Mouse (Mus musculus) lung, adult 2 months (tissue): ENCODE measurements around the gene Slc36a3. TPM values are rescaled to one million over a fixed set of nuclear protein-coding genes. Genes with fewer than 3 reads are reported as not detected.
A peak's percentile ranks its signal among the peaks of the same experiment; 100 is the strongest.

Source experiments
- DNase-seq: peaks from one replicate; pipeline ENCODE4 v3.0.0; 2022
- H3K4me1 ChIP-seq: fragments of 200-500 bp; 2 replicates; pipeline ENCODE4 v1.6.1; 2011; ENCODE audit warnings: low read length; ENCODE audit not compliant: control insufficient read depth, insufficient read depth
- H3K4me3 ChIP-seq: fragments of 200-500 bp; replicated peaks from 2 replicates; pipeline ENCODE3; 2011; ENCODE audit warnings: low read depth, mild to moderate bottlenecking, control low read depth, low read length; ENCODE audit errors: extremely low read depth
- CTCF ChIP-seq: fragments of 200-500 bp; IDR thresholded peaks from 2 replicates; pipeline ENCODE4 v1.5.1; 2011; ENCODE audit warnings: mild to moderate bottlenecking, low read length, control low read depth; ENCODE audit not compliant: insufficient read depth
- POLR2A ChIP-seq: fragments of 200-500 bp; IDR thresholded peaks from 2 replicates; pipeline ENCODE4 v1.6.1; 2011; ENCODE audit warnings: low read depth, mild to moderate bottlenecking, control low read depth, low read length, borderline replicate concordance; ENCODE audit errors: extremely low read depth
- WGBS: fragments of 180-500 bp; shearing (Covaris S2); methylation state at CpG from one replicate; pipeline ENCODE4 v1.1.7; 2018; 5-methylcytosine and 5-hydroxymethylcytosine counted together
- polyA plus RNA-seq: library from polyadenylated mRNA; depleted of rRNA; stranded (reverse); fragments of >200 nt; gene quantifications from 2 replicates; pipeline ENCODE4 v1.2.3, GENCODE M21; 2012

Gene Slc36a3
- polyA plus RNA-seq, 1 experiment, result 0.22 TPM

DNA sequence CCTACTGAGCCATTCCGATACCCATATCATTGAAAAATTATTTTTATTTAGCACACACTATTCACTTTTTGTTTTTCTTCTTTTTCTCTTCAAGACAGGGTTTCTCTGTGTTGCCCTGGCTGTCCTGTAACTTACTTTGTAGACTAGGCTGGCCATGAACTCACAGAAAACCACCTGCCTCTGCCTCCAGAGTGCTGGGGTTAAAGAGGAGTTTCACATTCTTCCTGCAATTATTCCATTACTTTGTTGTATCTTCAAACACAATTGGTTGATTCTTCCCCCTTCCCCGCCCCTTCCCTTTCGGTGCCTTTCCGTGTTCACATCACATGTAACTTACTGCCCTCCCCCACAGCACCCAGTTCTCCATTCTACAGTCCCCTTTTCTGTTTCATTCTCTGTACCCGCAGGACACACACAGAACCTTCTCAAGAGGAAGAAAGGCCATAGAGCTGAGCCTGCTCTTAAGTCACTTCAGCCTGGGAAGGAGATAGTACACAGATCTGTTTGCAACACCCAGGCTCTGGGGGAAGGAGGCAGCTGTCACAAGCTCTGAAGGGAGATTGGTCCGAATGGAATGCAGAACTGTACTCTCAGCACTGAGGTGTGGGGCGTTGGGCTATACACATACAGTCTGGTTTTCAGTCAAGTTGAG, 38.2 kb downstream of the Slc36a3 start:
- WGBS, result 43% methylated on average over 7 of the region's 7 CpGs
- no peak for TF ChIP-seq POLR2A
- Histone ChIP-seq H3K4me3 (no peak overlapping the region), H3K4me1 (no peaks in the 10 kb centered on the region)
- no peak for DNase-seq

DNA sequence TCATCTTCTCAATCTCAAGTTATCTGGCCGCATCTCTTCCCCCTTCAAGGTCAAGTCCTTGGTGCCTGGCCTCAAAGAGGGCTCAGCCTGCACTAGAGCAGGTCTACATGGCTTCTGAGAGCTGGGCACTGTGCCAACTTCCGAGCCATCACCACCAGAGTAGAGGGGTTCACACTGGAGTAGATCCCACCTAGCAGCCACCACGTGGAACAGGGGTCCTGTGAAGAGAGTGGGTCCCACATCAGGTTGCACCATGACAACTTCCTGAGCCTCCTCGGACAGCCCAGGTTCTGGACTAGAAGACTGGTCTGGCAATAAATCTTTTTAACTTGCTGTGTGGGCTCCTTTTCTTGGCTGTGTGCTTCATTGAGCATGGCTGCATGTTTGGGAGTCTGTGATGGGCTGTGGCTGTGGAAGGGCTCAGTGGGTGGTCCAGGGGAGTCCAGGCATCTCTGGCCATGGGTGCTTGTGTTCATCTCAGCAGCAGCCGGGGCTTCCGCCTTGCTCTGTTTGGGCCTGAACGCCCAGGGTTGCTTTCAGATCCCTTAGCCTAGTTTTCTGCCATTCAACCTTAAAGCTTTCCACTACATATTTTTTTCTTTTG, 40.8 kb downstream of the Slc36a3 start:
- DNase-seq, result no peak
- TF ChIP-seq CTCF (no peak), POLR2A (no peak)
- Histone ChIP-seq H3K4me1 (no peaks in the 10 kb centered on the region), H3K4me3 (no peak overlapping the region)
- WGBS, result 65% methylated on average over 7 of the region's 7 CpGs

DNA sequence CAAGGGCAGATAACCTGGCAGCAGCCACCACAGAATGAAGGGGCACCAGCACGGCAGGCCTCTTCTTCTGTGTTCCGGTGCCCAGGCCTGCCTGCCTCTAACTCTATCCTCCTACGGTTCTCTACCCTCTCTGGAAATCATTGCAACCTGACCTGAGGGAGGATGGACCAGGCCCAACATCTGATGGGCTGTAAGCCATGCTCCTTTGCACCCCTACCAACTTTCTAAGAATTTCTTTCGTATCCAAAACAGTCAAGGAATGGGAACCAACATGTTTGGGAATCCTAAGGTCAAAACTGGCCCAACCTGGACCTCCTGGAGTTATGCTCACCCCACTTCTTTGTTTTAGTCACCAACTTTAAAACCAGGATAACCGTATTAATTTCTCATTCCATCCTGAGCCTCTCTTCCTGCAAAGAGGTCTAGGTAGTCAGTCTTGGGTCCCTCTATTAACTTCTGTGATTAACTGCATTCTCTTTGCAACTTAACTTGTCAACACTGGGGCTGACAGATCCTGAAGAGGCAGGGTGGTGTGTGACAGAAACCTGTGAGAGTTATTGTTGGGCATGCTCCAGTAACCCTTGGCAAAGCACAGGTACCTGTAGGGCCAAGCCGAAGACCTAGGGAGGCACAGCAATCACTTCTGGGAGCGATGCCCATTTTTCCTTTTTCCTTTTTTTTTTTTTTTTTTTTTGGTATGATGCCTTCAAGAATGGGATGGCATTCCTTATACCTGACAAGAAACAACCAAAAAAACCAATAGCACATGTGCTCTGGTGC, 41.8 kb downstream of the Slc36a3 start:
- DNase-seq, result no peak
- 88% methylated on average over 7 of the region's 7 CpGs for WGBS

DNA sequence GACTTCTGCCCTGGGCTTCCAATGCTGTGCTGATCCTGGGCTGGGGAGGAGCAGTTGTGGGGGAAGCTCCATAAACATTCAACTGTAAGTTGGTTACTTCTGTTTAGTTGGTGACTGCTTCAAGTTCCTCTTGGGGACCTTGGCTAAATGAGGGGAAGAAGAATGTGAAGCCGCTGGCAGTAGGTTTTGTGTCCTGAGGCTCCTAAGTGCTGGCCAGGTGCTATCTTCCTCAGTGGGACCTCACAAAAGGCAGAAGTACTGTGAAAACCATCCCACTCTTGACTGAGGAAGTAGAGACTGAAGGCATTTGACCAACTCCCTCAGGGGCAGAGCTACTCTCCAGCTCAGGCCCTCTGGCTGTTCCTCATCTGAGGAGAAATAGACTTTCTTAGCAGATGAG, 44.9 kb downstream of the Slc36a3 start:
- 81% methylated on average over 1 of the region's 1 CpGs for WGBS
- TF ChIP-seq CTCF (no peak), POLR2A (no peak)
- Histone ChIP-seq H3K4me1 (no peaks in the 10 kb centered on the region), H3K4me3 (no peak overlapping the region)
- no peak for DNase-seq

More for the DNA sequence above, 41.8 kb downstream of the Slc36a3 start:
- no peak overlapping the region for H3K4me3 ChIP-seq
- no peak for TF ChIP-seq CTCF
- TF ChIP-seq POLR2A, result no peak
- H3K4me1 ChIP-seq, result no peaks in the 10 kb centered on the region

DNA sequence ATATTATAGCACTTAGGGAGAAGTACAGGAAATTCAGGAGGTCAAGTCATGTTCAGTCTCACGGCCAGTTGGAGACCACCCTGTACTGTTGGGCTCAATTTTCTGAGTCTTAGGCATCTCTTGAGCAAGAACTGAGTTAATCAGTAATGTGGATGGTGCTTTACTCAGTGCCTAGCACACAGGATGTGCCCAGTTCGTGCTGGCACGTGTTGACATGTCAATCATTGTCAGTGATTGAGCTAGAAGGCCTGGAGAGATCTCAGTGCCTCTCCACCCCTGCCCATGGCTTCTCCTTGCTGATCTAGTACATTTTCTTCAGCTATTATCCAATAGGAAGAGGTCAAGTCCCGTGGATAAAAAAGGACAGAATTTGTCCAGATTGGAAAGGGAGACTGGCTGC, 46.1 kb downstream of the Slc36a3 start:
- DNase-seq, result no peak
- WGBS, result 54% methylated on average over 4 of the region's 4 CpGs
- TF ChIP-seq POLR2A (no peak), CTCF (no peak)
- Histone ChIP-seq H3K4me1 (no peaks in the 10 kb centered on the region), H3K4me3 (no peak overlapping the region)

DNA sequence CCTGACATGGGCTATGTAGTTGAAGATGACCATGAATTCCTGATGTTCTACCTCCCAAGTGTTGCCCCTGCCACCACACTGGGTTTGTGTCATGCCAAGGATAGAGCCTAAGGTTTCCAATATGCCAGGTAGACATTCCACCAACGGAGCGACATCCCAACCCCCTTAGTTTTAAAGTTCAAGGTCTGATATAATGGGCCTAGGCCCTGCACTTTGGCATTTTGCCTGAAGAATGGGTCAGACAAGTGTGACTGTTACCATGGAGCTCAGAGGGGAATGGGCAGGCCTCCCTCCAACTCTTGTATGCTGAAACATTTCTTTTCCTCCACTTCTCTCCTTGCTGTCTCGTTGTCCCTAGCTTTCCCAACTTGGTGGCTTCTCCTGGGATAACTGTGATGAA, 48.3 kb downstream of the Slc36a3 start:
- TF ChIP-seq POLR2A, result no peak
- TF ChIP-seq CTCF, result no peak
- peaks cover 2% of the 10 kb centered on the region; the same call in 1 of the 2 replicates for H3K4me1 ChIP-seq
- no peak for DNase-seq
- no peak overlapping the region for H3K4me3 ChIP-seq
- WGBS, result 72% methylated on average over 3 of the region's 3 CpGs

DNA sequence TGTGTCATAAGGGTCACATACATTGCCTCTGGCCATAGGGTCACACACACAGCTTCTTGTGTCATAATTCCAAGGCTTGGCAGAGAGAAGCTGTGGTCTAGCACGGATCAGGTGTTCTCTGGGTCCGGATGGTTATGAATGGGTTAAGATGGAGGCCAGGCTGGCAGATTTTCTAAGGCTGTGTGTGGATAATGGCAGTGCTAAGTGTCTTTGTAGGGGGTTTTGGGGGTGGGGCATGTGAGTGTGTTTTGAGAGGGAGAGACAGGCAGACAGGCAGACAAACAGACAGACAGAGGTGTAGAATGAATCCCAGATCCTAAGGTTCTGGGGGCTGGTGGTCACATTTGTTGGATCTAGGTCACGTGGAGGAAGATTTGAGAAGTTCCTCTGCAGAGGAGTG, 49.5 kb downstream of the Slc36a3 start:
- no peak overlapping the region for H3K4me3 ChIP-seq
- H3K4me1 ChIP-seq, result peaks cover 4% of the 10 kb centered on the region; the same call in 1 of the 2 replicates
- TF ChIP-seq POLR2A, result no peak
- TF ChIP-seq CTCF, result no peak
- DNase-seq, result no peak
- 83% methylated on average over 3 of the region's 3 CpGs for WGBS

DNA sequence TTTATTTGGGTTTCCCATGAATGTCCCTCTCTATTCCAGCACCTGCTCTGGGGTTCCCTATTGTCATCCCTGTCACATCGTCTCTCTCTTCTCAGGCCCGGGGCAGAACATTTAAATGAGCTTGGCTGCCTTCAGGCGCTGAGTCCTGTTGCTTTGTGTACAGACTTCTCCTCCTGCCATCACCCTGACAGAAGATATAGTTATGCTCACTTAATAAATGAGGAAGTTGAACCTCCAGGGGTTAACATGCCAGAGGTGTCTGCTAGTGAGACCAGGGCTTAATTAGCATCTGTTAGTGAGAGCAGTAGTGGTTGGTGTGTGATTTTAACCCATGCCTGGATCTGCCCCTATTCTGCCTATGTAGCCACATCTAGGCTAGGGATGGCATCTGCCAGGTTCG, 51.6 kb downstream of the Slc36a3 start:
- no peak for TF ChIP-seq CTCF
- Histone ChIP-seq H3K4me3 (no peak overlapping the region), H3K4me1 (peaks cover 4% of the 10 kb centered on the region; the same call in 1 of the 2 replicates)
- DNase-seq, result no peak
- 61% methylated on average over 4 of the region's 4 CpGs for WGBS

DNA sequence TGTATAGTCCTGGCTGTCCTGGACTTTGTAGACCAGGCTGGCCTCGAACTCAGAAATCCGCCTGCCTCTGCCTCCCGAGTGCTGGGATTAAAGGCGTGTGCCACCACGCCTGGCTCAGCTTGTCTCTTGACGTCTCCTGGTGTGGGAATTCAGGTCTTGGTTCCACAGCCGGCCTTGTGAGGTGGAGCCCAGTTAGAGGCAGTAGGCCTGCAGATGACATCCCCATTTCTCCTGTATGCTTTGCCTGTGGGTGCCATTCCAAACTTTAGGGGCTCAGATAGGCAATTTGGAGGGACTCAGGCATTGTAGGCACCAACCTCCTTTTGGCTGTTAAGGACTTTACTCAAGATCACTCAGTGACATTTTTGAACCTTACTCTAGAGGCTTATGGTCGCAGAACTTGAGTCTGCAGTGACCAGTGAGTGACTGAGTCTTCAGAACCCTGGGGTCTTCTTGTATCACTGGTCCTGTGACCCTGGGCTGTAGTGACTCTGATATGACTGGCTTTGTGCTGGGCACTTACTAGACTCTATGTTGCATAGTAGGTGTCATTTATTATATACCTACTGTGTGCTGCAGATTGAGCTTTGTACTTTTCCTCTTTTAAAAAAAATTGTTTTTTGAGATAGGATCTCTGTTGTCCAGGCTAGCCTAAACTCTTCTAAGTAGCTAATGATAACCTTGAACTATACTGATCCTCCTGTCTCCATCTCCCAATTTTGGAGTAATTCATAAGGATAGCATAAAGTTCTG, 52.3 kb downstream of the Slc36a3 start:
- Histone ChIP-seq H3K4me1 (peaks cover 4% of the 10 kb centered on the region; the same call in 1 of the 2 replicates), H3K4me3 (peak overlapping the region; percentile 14)
- no peak for DNase-seq
- TF ChIP-seq POLR2A, result no peak
- TF ChIP-seq CTCF, result no peak
- 90% methylated on average over 8 of the region's 8 CpGs for WGBS
